Mouse (Mus musculus) mouse embryonic stem cell (cell line): Measurements from ENCODE around the gene Ppp1r12a.

Source experiments
- in situ Hi-C, 2 experiments: fragments of 300-500 bp; cut with MboI; formaldehyde crosslinking; loops; 1 replicate in 1 of 2; 3 replicates in 1 of 2; pipeline ENCODE4 v1.14.3; 2019 to 2020; ENCODE audit warnings: low sequenced_read_pairs in 2 of 2, low pct_unique_long_range_greater_than_20kb in 1 of 2, mixed read lengths in 1 of 2; ENCODE audit not compliant: unreplicated experiment in 1 of 2

The Ppp1r12a gene

DNA sequence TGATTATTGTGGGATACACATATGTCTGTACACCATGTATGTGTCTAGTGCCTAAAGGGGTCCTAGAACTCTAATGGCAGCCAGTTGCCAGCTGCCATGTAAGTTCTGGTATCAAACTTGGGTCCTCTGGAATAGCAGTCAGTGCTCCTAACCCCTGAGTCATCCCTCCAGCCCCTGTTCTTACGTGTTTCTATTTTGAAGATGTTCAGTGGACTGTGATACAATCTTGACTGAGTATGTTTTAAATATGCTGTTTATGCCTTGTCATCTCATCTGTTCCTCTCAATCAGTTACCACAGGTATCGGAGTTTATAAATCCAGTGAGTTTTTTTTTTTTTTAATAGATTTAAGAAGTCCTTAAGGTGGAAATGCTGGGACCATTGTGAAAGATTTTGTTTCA, 27.3 kb downstream of the Ppp1r12a start:
- in situ Hi-C loops: no loop called here

DNA sequence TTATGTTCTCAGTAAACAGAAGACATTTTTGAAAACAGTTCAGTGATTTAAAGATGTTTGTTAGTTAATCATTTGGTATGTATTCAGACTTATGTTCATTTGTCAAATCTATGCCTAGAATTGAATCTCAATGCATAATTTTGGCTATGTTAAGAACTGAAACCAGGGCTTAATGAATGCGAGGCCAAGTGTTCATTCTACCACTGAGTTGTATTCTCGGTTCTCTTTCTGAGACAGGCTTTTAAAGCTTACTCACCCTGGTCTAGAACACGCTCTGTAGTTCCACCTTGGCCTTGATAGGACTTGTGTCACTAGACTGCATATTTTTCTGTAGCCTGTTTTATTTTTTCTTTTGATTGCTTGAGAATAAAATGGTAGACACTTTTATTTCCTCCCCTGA, 28.0 kb downstream of the Ppp1r12a start:
- in situ Hi-C loops: no loop called here

DNA sequence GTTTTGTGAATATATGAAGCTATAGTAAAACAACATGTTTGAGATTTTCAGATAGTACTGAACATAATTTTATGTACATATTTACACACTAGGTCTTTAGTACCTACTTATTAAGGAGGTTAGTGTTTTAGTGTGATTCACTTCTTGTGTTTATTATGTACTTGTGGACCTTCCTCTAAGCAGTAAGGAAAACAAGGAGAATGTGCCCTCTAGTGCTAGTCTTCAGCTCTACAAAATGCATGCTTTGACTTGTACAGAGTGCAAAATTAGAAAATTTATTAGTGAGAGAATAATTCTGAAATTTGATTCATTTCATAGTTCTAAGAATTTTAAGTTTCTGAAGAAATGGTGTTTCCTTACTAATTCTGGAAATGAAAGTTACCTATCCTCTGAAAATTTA, 28.6 kb downstream of the Ppp1r12a start:
- in situ Hi-C loops: no loop called here

DNA sequence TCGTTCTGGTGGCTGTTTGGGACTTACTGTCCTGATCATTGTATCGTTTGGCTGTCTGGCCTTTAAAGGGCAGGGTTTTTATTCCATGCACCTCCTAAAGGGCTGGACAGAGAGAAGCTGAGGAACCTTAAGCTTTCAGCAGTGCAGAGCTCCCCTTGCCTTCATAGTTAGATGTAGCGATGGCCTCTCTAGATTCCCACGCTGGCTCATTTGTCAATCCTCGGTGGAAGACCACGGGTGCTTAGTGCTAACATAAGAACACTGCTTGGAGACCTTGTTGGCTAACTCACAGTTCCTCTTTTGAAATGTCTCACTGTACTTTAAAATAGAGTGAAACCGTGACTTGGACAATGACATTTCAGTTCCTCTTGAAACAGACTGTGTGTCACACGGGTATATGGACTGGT, 29.4 kb downstream of the Ppp1r12a start:
- in situ Hi-C loops: no loop called here

DNA sequence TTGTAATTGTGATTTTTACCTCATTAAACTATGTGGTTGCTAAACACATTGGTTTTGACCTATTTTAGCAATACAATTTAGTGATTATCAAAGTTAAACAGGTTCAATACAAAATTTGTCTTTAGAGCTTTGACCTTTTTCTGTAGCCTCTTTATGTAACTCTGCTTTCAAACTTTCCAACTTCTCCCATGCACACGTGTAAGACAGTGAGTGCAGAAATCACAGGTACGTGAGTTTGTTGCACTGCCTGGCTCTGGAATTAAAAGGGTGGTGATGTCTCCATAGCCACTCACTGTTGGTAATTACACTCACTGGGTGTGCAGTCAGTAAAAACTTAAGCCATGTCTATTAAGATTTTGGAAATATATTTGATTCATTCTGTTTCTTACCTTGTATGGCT, 30.3 kb downstream of the Ppp1r12a start:
- in situ Hi-C loops: no loop called here

DNA sequence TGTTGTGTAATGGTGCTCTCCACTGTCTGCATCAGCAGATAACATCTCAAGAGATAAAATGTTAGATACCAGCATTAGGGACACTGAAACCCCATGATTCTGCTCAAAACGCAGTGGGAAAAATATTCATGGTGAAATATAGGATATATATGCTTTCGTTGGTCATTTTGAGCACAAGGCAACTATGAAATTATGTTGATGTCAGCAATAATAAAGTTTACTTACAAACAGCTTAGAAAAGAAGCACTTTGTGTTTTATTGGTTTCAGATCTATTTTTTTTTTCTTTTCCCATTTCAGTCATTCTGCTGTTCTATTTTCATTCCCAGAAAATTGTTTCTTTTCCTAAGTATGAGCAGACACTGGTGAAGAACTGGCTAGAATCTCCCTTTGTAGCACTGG, 34.1 kb downstream of the Ppp1r12a start:
- in situ Hi-C loops: no loop called here

DNA sequence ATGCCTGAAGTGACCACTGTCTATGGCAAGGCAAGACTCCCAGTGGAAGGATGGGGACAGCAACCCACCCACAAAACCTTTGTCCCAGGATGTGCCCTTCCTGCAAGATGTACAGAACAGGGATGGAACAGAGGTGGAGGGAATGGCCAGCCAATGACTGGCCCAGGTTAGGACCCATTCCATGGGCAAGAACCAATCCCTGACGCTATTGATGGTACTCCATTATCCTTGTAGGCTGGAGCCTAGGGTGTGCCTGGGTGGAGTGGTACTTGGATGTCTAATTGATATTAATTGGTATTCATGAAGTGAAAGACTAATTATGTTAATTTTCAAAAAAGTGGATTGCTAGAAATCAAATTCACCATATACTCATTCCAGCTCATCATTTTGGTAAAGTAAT, 35.5 kb downstream of the Ppp1r12a start:
- in situ Hi-C loops: no loop called here

DNA sequence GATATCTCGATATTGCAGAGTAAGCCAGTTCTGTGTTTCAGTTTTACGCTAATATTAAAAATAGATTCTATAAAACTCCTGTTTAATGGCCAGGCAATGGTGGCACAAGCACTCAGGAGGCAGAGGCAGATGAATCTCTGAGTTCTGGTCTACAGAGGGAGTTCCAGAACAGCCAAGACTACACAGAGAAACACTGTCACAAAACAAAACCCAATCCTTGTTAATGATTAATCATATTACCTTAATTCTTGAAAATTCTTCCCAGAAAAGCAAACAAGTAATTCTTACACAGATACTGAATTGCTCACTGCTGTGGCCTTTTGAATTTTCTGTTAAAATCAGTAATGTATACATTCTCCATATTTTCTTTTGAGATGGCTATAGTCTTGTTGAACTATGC, 37.0 kb downstream of the Ppp1r12a start:
- in situ Hi-C loops: no loop called here

DNA sequence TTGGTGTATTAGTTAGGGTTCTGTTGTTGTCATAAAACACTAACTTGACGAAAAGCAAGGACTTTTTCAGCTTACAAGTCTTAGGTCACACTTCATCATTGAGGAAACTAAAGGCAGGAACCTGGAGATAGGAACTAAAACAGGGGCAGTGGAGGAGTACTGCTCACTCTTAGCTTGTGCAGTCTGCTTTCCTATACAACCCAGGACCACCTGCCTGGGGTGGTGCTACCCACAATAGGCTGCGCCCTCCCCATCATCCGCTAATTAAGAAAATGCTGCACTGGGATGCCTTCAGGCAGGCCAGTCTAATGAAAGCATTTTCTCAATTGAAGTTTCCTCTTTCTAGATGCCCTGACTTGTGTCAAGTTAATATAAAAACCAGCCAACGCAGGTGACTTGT, 40.1 kb downstream of the Ppp1r12a start:
- in situ Hi-C loops: no loop called here

DNA sequence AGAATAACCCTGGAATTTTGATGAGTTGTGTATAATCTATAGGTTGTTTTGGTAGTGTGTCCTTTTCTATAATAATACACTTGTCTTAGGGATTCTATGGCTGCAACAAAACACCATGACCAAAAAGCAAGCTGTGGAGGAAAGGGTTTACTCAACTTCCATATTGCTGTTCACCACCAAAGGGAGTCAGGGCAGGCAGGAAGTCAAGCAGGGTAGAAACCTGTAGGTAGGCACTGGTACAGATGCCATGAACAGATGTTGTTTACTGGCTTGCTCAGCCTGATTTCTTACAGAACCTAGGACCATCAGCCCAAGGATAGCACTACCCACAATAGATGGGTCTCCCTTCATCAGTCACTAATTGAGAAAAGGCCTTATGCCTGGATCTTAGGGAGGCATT, 41.4 kb downstream of the Ppp1r12a start:
- in situ Hi-C loops: no loop called here

DNA sequence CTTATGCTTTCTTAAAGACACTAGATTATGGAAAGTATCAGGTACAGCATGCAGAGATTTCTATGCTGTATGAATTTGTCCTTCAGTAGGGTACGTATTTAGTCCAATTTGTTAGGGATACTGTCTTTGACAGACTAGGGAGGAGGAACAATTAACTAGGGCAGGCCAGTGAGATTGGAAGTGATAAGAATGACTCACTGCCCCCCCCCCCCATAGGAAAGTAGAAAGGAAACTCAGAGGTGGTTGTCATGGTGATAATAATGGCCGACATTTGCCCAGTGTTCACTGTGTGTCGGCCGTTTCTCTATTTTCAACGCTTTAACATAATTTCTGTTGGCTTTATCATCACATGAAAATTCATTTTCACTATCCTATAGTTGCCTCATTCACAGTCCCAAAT, 47.4 kb downstream of the Ppp1r12a start:
- in situ Hi-C loops: no loop called here

DNA sequence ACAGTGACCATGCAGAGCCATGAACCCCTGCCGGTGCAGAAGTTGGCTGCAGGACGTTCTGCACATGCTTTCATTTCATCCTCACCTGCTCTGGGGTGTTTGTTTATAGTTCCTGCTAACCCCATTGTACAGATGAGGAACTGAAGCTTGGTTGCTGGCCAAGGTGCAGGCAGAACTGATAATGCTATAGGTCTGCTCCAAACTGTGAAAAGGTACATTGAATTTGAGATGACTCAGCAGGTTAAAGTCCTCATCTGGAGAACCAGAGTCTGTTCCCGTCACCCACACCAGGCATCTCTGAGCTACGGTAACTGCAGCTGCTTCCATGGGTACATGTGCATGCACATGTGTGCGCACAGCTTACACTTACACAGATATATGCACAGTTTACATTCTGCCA, 62.4 kb downstream of the Ppp1r12a start:
- in situ Hi-C loops: no loop called here

DNA sequence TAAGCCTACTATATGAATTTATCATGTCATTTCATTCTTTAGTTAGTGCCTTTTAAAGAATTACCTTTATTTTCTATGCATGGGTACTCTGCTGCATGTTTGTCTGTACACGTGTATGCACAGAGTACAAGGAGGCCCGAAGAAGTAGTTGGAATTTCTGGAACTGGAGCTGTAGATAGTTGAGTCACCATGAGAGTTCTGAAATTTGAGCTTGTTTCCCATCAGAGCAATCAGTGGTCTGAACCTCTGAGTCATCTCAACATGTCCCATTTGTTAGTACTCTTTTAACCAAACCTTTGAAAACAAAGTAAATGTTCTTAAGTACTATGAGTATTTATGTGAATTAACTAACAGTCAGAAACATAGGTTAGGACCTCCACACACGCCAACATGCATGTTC, 75.1 kb downstream of the Ppp1r12a start:
- in situ Hi-C loops: no loop called here

DNA sequence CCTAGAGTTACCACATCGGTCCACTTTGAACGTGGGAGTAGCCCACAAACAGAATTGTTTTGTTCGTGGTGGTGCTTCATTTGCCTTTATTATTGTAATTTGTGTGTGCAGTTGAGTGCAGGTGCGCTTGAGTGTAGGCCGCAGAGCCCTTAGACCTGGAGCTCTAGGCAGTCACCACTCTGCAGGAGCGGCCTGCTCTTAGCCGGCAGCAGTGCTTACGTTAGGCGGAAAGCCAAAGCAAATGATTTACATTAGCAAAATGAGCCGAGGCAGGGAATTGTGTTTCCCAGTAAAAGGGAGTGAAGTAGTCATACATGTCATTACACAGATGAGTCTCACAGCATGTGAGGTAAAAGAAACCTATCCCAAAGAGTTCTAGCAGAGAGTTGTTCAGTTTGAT, 77.1 kb downstream of the Ppp1r12a start:
- in situ Hi-C loops: no loop called here

DNA sequence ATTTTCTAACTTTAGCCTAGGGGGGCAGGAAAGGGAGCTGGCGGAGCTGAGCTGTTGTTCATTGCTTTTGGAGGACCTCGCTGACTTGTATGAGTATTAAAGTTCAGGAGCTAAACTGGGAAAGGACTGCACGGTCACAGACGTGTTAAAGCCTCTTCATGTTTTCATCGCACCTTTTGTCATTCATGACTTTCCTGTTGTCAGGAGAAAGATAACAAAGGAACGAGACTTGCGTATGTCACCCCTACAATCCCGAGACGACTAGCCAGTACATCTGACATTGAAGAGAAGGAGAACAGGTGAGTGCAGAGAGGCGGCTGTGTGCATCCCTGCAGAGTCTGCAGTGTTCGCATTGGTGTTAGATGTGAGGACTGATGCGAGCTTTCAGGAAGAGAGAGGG, 88.7 kb downstream of the Ppp1r12a start:
- in situ Hi-C loops: no loop called here

DNA sequence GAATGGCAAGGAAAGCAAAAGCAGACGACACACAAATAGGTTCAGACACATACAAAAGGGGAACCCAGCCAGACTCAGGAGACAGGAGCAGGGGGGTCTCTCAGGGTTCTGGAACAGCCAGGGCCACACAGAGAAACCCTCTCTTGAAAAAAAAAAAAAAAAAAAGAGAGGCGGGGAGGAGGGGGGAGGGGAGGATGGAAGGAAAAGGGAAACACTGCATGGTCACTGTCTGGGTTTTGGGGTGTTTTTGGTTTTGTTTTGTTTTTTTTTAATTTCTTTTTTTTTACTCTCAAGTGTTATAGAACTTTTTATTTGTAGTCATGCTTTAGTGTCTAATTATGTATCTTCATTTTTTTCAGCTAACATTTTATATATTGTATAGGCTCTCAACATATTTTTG, 89.2 kb downstream of the Ppp1r12a start:
- in situ Hi-C loops: no loop called here

DNA sequence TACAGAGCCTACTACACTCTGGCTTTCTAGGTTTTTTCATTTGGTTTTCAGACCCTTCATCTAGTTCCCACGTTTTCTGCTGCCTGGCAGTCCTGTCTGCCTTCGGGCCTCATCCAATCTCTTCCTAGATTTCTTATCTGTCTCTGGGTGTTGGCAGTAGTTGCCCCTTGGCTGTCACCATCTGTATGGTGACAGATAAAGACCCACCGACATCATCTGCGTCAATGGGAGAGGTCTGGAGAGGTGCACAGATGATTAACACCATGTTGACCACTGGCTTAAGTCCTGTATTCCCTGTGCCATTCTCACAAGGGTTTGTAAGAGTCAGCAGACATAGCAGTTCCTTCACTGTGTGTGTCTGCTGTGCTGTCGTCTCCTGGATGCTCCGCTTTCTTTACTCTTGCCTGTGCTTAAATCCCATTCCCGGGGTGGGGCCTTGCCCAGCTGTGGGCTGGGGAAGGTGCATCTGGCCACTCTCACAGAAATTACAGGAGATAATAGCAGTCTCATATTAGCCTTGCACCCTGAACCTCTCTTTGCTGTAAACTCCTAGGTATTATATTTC, 93.9 kb downstream of the Ppp1r12a start:
- in situ Hi-C loops: no loop called here

DNA sequence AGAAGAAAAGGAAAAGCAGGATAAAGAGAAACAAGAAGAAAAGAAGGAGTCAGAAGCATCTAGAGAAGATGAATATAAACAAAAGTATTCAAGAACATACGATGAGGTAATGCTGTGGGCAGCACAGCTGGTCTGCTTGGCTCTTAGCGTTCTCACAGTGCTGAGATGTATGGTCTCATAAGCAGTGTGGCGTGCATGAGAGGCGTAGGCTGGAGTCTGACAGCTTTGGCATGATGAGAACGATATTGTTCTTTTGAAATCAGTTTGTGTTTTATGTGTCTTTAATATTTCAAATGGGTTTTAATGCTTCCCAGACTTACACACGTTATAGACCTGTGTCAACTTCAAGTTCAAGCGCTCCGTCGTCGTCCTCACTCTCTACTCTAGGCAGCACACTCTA, 98.9 kb downstream of the Ppp1r12a start:
- in situ Hi-C loops: no loop called here

DNA sequence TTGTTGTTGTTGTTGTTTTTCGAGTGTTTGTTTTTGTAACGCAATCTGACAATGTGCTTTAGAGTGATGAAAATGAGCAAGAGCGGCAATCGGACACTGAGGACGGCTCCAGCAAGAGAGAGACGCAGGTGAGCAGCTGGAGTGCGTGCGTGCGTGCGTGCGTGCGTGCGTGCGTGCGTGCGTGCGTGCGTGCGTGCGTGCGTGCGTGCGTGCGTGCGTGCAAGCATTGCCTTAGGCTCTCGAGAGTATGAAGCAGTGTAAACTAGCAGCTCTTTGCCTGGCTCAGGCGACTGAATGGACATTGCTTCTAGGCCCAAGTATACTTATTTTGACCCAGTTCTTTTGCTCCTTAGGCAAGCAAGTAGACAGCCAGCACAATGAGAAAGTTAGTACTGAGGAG, 102.6 kb downstream of the Ppp1r12a start:
- in situ Hi-C loops: no loop called here

DNA sequence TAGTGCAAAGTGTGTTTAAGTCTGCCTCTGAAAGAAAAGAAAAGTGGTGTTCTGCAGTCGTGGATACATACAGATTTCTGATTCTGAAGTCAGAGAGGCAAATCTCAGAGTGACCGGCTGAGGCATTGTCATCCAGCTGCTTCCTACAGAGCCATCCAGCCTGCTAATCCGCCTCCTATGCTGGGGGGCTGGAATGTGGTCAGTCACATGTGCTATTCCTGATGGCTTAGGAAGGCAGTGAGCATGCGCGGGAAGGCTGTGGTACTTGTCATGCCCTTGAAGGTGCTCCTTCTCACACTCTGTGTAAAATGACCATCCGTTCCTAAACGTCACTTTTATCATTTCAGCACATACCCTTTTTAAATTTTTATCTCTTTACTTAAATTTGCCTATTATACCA, 109.2 kb downstream of the Ppp1r12a start:
- in situ Hi-C loops: no loop called here

DNA sequence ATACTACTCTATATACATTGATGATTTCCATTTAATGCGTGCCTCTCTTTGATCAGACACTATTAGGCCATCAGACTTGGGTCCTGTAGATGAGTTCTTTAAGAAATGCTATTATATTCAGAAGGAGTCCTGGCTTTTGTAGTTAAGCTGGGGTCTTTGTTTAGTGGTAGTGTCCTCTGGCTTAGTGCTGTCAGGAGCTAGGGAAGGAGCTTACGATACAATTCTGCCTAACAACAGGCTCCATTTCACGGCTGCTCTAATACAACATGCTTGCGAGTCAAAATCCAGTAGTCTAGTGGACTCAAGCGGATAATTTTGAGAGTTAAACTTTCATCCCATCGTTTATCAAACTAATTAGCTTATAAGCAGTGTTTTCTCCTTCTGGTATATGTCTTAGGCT, 114.7 kb downstream of the Ppp1r12a start:
- in situ Hi-C loops: loop anchor here (25.0 kb wide), 3 partner anchors 286 to 464 kb away; no protein-coding TSS in a partner anchor
